Mouse (Mus musculus) gastrocnemius, postnatal 10 days (tissue): ENCODE measurements around the gene Enpp7. TPM values are rescaled to one million over a fixed set of nuclear protein-coding genes. Genes with fewer than 3 reads are reported as not detected.

Experiments
- DNase-seq: peaks from one replicate; pipeline ENCODE4 v3.0.0; 2021; ENCODE audit warnings: mixed read lengths
- long read RNA-seq, 2 experiments: library from polyadenylated mRNA; stranded (forward); transcript quantifications; one replicate each; pipeline ENCODE4 v2.0.0; 2021
- total RNA-seq, 2 experiments: library from RNA; stranded (reverse); gene quantifications; 2 replicates each; pipeline ENCODE4 v1.2.3; 2021

Gene Enpp7
- not detected for total RNA-seq
- long read RNA-seq, experiment 1: 0 reads
- long read RNA-seq, experiment 2: 0 reads

GRCm38 (mm10) chr11:118987999-118988398 lies at the start of gene Enpp7:
TSS of gene Enpp7 (plus strand) at chr11:118988188.
- no peak for DNase-seq

DNA sequence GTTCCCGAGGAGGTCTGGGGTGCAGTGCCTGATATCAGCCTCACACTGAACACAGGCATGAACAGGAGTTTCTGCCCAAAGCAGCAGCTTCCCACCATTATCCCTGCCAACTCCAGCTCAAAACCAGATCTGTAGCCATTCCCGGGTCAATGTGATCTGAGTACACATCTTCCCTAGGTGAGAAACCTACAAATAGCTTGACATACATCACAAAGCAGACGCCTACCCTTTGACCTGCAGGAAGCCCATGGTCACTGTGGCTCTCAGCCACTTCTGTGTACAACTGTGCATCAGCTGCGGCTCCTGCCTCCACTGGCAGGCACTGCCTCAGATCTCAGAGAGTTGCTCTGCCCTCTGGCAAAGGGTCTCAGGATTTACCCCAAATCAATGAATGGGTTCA lies 48.3 kb upstream of the Enpp7 start:
- no peak for DNase-seq

DNA sequence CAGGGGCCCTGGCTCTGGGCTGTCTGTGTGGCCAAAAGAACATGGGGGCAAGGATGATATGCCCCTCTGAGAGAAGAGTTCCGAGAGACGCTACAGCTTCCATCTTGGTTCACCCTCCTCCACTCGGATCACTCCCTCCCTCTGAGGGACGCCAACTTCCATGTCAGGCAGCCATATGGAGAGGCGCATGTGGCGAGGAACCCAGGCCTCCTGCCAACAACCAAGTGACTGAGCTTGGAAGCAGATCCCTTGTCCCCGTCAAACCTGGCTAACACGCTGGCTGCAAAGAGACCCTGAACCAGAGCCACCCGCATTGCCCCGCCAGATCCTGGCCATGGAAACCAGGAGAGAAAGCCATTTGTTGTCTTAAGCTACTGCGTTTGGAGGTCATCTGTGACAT lies 47.4 kb upstream of the Enpp7 start:
- no peak for DNase-seq

- no peak for DNase-seq
These were observed 46.7 kb upstream of the Enpp7 start for GRCm38 (mm10) chr11:118941268-118941667.

DNA sequence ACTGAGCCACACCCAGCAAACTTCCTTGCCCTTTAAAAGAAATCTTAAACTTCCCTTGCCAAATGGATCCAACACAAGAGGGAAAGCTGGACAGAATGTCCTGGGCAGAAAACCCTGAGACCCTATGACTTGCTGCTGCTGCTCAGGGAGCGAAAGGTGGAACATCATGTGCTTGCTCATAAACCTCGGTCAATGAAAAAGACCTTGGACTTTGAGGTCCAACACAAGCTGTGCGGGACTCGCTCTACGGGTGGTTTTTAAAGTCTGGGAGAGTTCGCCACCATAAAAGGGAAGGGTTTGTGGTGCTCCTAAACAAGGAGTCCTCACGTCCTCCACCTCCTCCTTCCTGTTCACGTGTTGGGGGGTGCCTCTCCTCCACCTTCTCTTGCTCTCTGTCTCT lies 42.1 kb upstream of the Enpp7 start:
- no peak for DNase-seq

GRCm38 (mm10) chr11:118955016-118955415 lies 33.0 kb upstream of the Enpp7 start:
- DNase-seq: no peak

- peak; percentile 43 for DNase-seq
These were observed 30.9 kb upstream of the Enpp7 start for GRCm38 (mm10) chr11:118957070-118957471.

DNA sequence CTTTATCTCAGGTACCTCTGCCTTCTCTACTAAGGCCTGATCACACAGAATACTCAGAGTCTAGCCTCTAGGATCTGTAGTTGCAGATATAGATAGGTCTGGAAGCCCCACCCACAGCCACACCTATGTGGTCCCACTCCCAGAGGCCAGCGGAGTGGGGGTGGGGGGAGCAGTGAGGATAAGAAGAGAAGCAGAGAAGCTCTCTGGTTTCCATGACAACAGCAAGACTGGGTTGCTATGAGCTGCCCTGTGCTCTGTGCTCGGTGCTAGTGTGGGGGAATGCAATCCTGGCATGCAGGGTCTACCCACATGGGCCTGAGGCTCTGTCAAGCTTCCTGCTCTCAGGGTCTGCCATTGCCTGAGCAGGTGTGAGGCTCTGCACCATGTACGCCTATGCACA lies 27.3 kb upstream of the Enpp7 start:
- DNase-seq: no peak

DNA sequence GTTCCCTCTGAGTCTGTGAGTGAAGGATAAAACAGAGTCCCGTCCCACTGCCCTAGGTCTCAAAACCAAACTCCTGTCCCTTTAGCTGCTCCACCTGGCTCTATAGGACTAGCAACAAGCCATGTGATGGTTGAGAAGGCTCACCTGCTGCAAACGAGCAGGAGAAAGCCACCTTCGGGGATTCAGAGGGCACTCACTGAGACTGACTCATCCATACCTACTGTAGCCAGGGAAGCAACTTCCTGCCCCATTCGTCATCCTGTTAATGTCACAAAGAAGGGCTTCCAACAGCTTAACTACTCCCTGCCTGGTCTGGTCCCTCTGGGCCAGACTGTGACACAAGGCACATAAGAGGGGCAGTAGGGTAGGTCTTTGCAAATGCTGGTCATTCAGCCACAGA lies 25.5 kb upstream of the Enpp7 start:
- no peak for DNase-seq

- DNase-seq: no peak
These were observed 24.1 kb upstream of the Enpp7 start for GRCm38 (mm10) chr11:118963926-118964325.

DNA sequence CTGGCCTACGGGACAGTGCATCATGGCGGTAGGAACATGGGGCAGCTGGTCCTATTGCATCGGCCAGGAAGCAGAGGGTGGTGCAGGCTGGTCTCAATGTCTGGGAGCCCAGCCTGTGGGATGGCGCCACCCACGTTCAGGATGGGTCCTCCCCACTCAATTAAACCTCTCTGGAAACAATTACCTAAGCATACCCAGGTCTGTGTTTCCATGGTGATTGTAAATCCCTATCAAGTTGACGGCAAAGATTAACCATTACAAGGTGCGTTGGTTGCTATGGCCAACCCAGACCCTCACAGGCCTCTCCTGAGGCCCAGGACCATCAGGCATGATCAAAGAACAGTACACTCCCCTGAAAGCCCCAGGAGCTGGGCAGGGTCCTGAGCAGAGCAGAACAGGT lies 22.9 kb upstream of the Enpp7 start:
- DNase-seq: no peak

DNA sequence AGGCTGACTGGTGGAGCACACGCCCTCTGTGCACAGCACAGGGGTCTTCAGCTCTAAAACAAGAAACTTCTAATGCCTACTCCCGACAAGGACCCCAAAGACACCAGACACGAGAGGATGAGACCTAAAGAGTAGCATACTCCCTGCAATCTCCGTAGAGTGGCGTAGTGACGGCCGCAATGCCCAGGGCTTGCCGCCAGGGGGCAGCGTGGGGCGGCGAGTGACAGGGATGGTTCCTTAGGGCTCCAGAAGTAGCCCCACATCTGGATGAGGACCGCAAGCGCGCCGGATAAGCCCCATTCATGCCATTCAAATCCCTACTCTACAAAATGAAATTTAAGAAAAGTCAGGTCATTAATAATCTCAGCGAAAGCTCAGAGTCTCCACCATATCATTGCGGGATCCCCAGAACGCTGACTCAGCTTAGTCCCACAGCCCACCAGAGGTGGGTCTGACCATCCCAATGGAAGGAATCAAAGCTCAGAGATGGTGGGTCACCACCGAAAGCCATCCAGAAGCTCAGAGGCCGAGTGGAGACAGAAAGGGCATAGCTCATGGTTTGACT lies 16.4 kb upstream of the Enpp7 start:
- peak; percentile 65 for DNase-seq

GRCm38 (mm10) chr11:118972431-118973377 lies 15.3 kb upstream of the Enpp7 start:
- no peak for DNase-seq

GRCm38 (mm10) chr11:118974340-118974739 lies 13.6 kb upstream of the Enpp7 start:
- no peak for DNase-seq

- DNase-seq: peak; percentile 71
These were observed 12.6 kb upstream of the Enpp7 start for GRCm38 (mm10) chr11:118975427-118975826.

DNA sequence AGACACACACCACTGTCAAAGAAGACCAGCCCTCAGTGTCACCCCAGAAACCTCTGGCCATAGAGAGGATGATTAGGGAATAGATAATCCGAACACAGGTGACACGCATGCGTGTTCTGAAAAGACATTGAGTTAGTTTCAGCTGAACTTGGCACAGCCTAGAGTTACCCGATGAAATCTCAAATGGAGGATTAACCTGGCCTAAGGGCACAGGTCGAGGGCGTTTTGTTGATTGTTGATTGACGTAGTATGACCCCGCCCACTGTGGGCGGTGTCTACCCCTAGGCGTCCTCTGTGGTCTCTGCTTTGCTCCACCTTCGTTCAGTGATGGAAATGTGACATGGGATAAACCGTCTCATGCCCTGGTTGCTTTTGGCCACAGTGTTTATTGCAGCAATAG lies 12.1 kb upstream of the Enpp7 start:
- no peak for DNase-seq

- DNase-seq: no peak
These were observed 7.6 kb upstream of the Enpp7 start for GRCm38 (mm10) chr11:118980388-118980787.

- DNase-seq: no peak
These were observed 6.8 kb upstream of the Enpp7 start for GRCm38 (mm10) chr11:118981012-118981776.

DNA sequence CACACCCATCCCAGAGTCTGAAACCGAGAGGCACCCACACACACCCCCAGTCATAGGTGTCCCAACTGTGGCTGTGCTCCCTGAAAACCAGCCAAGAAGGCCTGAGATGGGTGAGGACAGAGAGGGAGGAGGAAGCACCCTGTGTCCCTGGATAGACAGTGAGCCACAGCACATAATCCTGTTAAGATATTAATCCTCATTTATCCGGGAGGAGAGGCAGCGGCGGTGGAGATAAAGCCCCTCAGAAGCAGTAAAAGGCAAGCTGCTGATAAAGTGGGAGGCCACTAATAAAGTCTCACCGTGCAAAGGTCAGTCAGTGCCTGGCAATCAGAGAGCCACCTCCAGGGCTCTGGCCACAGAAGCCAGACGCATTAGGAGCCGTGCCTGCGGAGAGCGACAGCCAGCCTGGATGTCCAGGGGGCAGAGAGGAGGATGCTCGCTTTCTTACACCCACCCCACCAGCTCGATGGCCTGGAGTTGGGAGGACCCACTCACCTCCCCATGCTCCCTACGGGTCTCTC lies 5.3 kb upstream of the Enpp7 start:
- no peak for DNase-seq

DNA sequence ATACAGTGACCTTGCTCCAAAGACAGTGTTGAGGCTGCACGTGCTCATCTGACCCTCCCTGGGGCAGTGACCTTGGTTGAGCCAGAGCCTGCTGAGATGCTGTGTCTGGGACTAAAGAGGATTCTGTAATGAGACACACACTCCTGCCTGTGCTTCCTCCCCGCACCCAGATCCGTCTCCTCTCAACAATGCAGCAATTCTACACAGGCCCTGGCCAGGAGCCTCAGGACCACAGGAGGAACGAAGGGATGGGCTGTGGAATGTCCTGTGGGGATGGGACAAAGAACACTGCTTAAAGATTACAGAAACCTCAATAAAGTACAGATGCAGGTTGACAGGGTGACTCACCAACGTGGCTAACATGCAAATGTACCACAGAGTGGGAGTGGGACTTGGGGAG lies 2.4 kb upstream of the Enpp7 start:
- no peak for DNase-seq

DNA sequence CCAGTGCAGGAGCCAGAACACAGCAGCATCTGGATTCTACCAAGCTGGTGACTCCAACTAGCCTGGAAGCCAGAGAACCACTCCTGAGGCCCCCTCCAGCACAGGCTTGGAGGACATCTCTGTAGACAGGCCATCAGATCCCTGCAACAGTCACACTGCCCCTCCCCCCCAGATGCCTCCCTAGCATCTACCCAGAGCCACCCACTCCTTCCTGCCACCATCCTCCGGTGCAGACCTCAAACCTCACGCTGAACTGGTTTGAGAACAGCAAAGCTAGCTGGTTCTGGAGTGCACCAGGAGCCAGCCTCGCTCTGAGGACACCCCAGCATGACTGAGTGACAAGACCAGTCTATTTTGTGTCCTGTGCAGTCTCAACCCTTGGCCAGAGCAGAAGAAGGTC lies 4.8 kb downstream of the Enpp7 start:
- DNase-seq: no peak

GRCm38 (mm10) chr11:118995448-118995847 lies 7.5 kb downstream of the Enpp7 start:
- DNase-seq: no peak

- no peak for DNase-seq
These were observed 9.2 kb downstream of the Enpp7 start for GRCm38 (mm10) chr11:118997182-118997581.
